8 mouse cellular contexts compared by ENCODE assay signal in the genomic region with DNA sequence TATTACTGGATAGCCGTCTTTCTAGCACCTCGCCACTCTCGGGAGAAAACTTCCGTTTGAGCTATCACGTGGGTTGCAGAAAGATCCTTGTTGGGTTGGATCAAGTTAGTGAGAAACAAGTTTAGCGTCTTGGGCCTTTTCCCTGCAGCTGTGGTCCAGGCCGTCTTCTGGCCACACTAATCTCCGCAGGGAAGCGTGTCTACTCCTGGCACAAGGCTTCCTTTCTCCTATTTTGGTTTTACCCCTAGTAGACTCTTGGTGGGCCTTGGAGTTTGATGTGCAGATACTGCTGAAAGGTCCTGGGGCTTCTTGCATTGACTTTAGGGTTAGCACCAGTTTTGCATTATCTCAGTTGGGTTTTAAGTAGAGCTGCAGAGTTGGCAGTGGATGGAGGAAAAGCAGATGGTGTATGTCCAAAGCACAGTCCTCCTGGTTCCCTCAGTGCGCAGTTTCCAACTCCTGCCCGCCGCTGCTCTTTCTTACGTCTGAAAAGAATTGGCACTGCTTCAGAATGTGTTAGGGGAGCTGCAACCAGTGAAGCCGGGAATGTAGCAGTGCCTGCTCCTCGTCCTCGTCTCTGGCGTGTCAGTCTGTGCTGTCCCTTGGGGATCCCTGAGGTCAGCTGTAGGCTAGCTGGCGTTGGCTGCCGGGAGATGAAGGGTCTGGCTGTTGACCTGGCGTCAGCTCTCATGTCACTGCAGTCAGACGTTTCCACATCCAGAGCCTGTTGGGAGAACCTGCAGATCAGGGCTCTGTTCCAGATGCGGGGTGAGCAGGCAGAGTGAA.
DNase-seq lines count a peak whose midpoint lies in the region; ATAC-seq and TF ChIP-seq lines count a peak whose summit lies in the region.

No protein-coding gene starts in this region.

- no peak overlapping the region for H3K9ac ChIP-seq in intestine, embryonic 15.5 days
- H3K9ac ChIP-seq in intestine, postnatal 0 days (ENCODE audit: low read depth, low read length) = no peak overlapping the region

- no peaks in the 10 kb centered on the region for H3K27me3 ChIP-seq in intestine, embryonic 15.5 days (replicated peaks)
- H3K27me3 ChIP-seq in intestine, postnatal 0 days (replicated peaks; ENCODE audit: control insufficient read depth, insufficient read depth, low read length) = no peaks in the 10 kb centered on the region
- no peaks in the 10 kb centered on the region for H3K27me3 ChIP-seq in embryonic facial prominence, embryonic 10.5 days (replicated peaks; ENCODE audit: low read depth, poor library complexity, severe bottlenecking)

- H3K27ac ChIP-seq in intestine, embryonic 15.5 days = 0 out of 2 replicates have a peak overlapping the region, but pooled peaks have one; percentile 22
- H3K27ac ChIP-seq in intestine, postnatal 0 days (ENCODE audit: low read depth, low read length) = no peak overlapping the region
- H3K27ac ChIP-seq in embryonic facial prominence, embryonic 10.5 days (replicated peaks) = 0 out of 2 replicates have a peak overlapping the region, but pooled peaks have one; percentile 37

- H3K9me3 ChIP-seq in intestine, embryonic 15.5 days = no peaks in the 10 kb centered on the region
- H3K9me3 ChIP-seq in intestine, postnatal 0 days (ENCODE audit: control insufficient read depth) = no peaks in the 10 kb centered on the region
- H3K9me3 ChIP-seq in embryonic facial prominence, embryonic 10.5 days = no peaks in the 10 kb centered on the region

- no peak for TF ChIP-seq CTCF in intestine, postnatal 0 days (IDR thresholded peaks at IDR 0.05; ENCODE audit: low read depth)

- intact Hi-C loops in left cerebral cortex, postnatal 36 days (cut with DNase I) = no loop called here

- no peak overlapping the region for H3K4me2 ChIP-seq in intestine, embryonic 15.5 days (replicated peaks)
- no peak overlapping the region for H3K4me2 ChIP-seq in intestine, postnatal 0 days (replicated peaks; ENCODE audit: low read depth)

- no peak overlapping the region for H3K4me3 ChIP-seq in intestine, embryonic 15.5 days (replicated peaks)
- no peak overlapping the region for H3K4me3 ChIP-seq in intestine, postnatal 0 days (ENCODE audit: low read depth, low read length)
- H3K4me3 ChIP-seq in embryonic facial prominence, embryonic 10.5 days = no peak overlapping the region

- peaks cover 7% of the 10 kb centered on the region; the same call in 1 of the 2 replicates for H3K36me3 ChIP-seq in intestine, embryonic 15.5 days
- H3K36me3 ChIP-seq in intestine, postnatal 0 days (ENCODE audit: control insufficient read depth, insufficient read depth) = peaks cover 23% of the 10 kb centered on the region
- H3K36me3 ChIP-seq in embryonic facial prominence, embryonic 10.5 days (replicated peaks) = peaks cover 93% of the 10 kb centered on the region

- 68% methylated on average over 22 of the region's 22 CpGs for WGBS in intestine, embryonic 15.5 days
- WGBS in intestine, postnatal 0 days = 73% methylated on average over 22 of the region's 22 CpGs
- 80% methylated on average over 22 of the region's 22 CpGs for WGBS in embryonic facial prominence, embryonic 10.5 days

- no peak for DNase-seq in embryonic facial prominence, embryonic 10.5 days (ENCODE audit: low spot score)
- peak; percentile 63 to 64 for DNase-seq in heart, adult 9 months (ENCODE audit: low spot score in 2 of 2)
- peak; percentile 51 to 70 for DNase-seq in left cerebral cortex, postnatal 36 days (ENCODE audit: low spot score in 2 of 2)
- DNase-seq in thymus, postnatal 0 days (ENCODE audit: low spot score) = no peak
- DNase-seq in urinary bladder, postnatal 10 days (ENCODE audit: low spot score) = no peak
- DNase-seq in ovary, adult 18-20 months (ENCODE audit: low spot score) = no peak

- ATAC-seq in intestine, embryonic 15.5 days = no peak
- ATAC-seq in intestine, postnatal 0 days = no peak

- 0 out of 2 replicates have a peak, but pooled peaks cover 3% of the 10 kb centered on the region for H3K4me1 ChIP-seq in intestine, embryonic 15.5 days (replicated peaks)
- H3K4me1 ChIP-seq in intestine, postnatal 0 days (replicated peaks; ENCODE audit: control insufficient read depth, insufficient read depth, low read length) = no peaks in the 10 kb centered on the region
- H3K4me1 ChIP-seq in embryonic facial prominence, embryonic 10.5 days = peaks cover 10% of the 10 kb centered on the region

Comparison
In these comparisons a context has a peak if more than half of its experiments do, and no peak if none do; other contexts are left out.
1. DNase-seq: peak in heart, adult 9 months (2 of 2) and left cerebral cortex, postnatal 36 days (2 of 2); none in embryonic facial prominence, embryonic 10.5 days (single experiment), thymus, postnatal 0 days (single experiment), urinary bladder, postnatal 10 days (single experiment) and ovary, adult 18-20 months (single experiment).